Mouse (Mus musculus): ENCODE results near the gene Ptcd2. TPM values are rescaled to one million over a fixed set of nuclear protein-coding genes. Genes with fewer than 3 reads are reported as not detected.
A peak's percentile ranks its signal among the peaks of the same experiment; 100 is the strongest.
"Not testable (repeated sequence)": the region's sequence is repeated elsewhere in the genome, so short reads cannot be mapped to it uniquely, and the experiment has no call there.

Gene Ptcd2
- total RNA-seq, 2 experiments from 2014 or later = 34.8 to 35.8 TPM

GRCm38 (mm10) chr13:99363866-99364265, 19.4 kb upstream of the Ptcd2 start:
- DNase-seq (ENCODE audit: extremely low spot score in 1 of 2, low spot score in 2 of 2) = no peak
- intact Hi-C loops (cut with DNase I) = no loop called here

GRCm38 (mm10) chr13:99358921-99359320, 14.4 kb upstream of the Ptcd2 start:
- DNase-seq (ENCODE audit: extremely low spot score in 1 of 2, low spot score in 2 of 2) = peak in 1 of 2 experiments; percentile 7
- intact Hi-C loops (cut with DNase I) = loop anchor here (5.0 to 10.0 kb wide), 2 partner anchors 136 to 658 kb away; partner anchors contain the start of gene Mccc2

- peak in 1 of 2 experiments; percentile 28 for DNase-seq (ENCODE audit: extremely low spot score in 1 of 2, low spot score in 2 of 2)
- intact Hi-C loops (cut with DNase I) = loop anchor here (5.0 to 10.0 kb wide), 2 partner anchors 138 to 661 kb away; partner anchors contain the start of gene Mccc2
Observed at GRCm38 (mm10) chr13:99356428-99357265, 12.1 kb upstream of the Ptcd2 start.

DNA sequence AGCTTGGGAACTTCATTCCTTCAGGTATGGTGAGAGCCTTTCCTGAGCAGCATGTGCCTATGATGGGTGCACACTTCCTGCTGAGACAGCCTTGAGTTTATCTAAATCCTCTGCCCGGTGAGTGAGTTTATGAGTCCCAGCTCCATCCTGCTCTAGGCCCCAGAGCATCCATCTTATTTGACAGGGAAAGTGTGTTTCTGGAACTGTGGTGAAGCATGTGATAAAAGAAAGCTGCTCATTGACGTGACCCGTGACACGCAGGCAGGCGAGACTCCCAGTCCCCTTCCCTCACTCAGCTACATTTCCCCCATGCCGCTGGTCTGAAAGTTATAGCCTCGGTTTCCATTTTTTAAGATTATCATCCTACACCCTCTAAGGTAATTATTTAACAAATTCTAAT, 11.4 kb upstream of the Ptcd2 start:
- DNase-seq (ENCODE audit: extremely low spot score in 1 of 2, low spot score in 2 of 2) = peak in 1 of 2 experiments; percentile 7
- intact Hi-C loops (cut with DNase I) = loop anchor here (5.0 to 10.0 kb wide), 2 partner anchors 139 to 661 kb away; partner anchors contain the start of gene Mccc2

GRCm38 (mm10) chr13:99355072-99355471, 10.6 kb upstream of the Ptcd2 start:
- no peak for DNase-seq (ENCODE audit: extremely low spot score in 1 of 2, low spot score in 2 of 2)
- intact Hi-C loops (cut with DNase I) = loop anchor here (5.0 to 10.0 kb wide), 2 partner anchors 140 to 662 kb away; partner anchors contain the start of gene Mccc2

DNA sequence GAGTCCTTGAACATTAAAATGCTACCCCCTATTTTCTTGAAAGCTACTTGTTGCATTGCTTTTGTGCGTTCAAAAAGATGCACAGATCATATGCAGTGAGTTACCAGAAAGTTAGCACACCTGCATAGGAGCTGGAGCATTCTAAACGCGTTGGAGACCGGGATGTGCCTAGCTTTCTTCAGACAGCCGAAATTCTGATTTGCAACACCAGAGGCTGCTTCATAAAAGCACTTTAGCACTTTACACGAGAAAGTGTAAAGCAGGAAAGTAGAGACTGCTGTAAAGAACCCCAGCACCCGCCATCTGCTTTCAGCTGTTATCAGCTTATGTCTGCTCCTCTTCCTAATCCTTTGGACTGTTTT, 9.0 kb upstream of the Ptcd2 start:
- intact Hi-C loops (cut with DNase I) = loop anchor here (5.0 to 10.0 kb wide), 2 partner anchors 141 to 489 kb away; no protein-coding TSS in a partner anchor
- no peak for DNase-seq (ENCODE audit: extremely low spot score in 1 of 2, low spot score in 2 of 2)

GRCm38 (mm10) chr13:99352758-99353489, 8.4 kb upstream of the Ptcd2 start:
- intact Hi-C loops (cut with DNase I) = loop anchor here (5.0 to 10.0 kb wide), 2 partner anchors 142 to 489 kb away; no protein-coding TSS in a partner anchor
- peak; percentile 96 to 97 for DNase-seq (ENCODE audit: extremely low spot score in 1 of 2, low spot score in 2 of 2)

DNA sequence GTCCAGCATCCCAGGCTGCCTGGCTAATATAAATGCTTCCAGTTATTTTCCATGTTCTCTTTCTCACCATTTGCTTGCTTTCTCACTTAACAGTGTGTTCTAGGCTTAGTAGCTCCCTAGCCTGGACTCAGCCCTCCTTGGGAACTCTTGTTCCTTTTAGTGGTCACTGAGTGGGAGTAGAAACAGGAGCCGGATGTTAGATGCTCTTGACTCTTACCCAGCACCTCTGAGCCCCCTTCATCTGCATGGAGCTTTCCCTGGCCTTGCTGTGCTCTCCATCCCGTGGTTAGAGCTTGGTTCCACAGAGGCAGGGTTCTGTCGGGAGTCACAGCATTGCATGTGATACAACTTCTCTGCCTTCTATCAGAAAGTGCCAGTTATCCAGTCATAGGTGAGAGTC, 7.1 kb upstream of the Ptcd2 start:
- intact Hi-C loops (cut with DNase I) = loop anchor here (5.0 to 10.0 kb wide), 2 partner anchors 143 to 491 kb away; no protein-coding TSS in a partner anchor
- DNase-seq (ENCODE audit: extremely low spot score in 1 of 2, low spot score in 2 of 2) = no peak

DNA sequence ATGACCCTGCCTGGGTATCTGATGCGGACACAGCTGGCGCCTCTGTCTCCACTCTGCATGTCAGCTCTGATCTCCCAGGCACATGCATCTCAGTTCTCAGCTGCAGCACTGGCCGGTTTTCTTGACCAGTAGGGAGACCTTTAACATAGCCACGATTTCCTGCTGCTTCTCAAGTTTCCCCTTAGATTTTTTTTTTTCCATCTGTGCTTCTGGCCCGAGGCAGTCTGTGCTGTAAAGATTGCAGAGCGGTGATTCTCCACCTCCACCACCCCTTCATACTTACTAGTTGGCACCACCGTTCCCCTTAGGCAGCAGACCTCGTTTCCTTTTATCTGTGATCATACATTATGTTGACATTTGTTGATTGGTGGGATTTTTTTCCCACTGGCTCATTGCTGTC, 6.7 kb upstream of the Ptcd2 start:
- DNase-seq (ENCODE audit: extremely low spot score in 1 of 2, low spot score in 2 of 2) = no peak
- intact Hi-C loops (cut with DNase I) = loop anchor here (5.0 to 10.0 kb wide), 2 partner anchors 144 to 491 kb away; no protein-coding TSS in a partner anchor

- intact Hi-C loops (cut with DNase I) = loop anchor here (5.0 to 10.0 kb wide), 2 partner anchors 145 to 492 kb away; no protein-coding TSS in a partner anchor
- DNase-seq (ENCODE audit: extremely low spot score in 1 of 2, low spot score in 2 of 2) = no peak
Observed at GRCm38 (mm10) chr13:99350009-99350408, 5.5 kb upstream of the Ptcd2 start.

DNA sequence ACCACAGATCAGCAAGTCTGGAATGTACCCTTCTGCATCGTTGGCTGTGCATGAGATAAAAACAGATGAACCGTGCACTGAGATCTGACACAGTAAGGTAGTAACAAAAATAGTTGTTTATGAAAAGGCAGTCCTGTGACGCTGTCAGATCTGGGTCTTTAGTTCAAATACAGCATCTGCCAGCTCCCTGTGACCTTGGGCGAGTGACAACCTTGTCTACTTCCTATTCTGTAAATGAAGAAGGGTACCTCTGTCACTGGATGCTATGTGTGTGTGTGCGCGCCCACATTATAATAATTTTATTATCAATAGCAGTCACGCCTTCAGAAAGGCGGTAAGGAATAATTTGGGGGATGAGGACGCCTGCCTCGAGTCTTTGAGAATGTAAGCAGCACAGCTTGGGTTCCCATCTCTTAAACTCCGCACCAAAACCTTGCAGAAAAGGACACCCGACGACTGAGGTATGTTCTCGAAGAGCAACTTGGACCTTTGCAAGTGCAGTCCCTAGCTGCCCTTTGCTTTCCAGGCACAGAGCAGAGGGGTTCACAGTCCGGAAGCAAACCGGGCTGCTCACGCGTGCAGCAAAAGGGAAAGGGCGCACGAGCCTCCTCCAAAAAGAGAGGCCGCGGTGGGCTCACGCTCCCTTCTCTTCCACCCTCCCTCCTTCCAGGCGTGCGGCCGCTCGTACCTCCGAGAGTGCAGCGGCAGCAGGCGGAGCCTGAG, 468 bp downstream of the Ptcd2 start:
- no peak for DNase-seq (ENCODE audit: extremely low spot score in 1 of 2, low spot score in 2 of 2)
- intact Hi-C loops (cut with DNase I) = no loop called here

DNA sequence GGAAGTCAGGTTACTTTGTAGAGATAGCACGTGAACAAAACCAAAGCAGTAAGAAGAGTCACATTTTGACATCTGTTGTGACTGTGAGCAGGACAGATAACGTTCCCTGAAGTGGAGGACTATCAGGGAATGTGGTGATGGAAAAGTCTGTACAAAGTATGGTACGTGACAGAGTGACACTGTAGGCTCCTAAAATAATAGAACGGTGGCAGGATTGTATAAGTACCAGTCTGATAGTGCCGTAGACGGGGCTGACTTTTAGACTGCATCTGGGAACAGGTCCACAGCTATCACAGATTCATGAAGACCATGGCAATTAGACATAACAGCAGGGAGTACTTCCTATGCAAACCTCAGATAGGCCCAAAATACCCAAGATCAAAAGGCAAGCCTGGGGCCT, 3.0 kb downstream of the Ptcd2 start:
- intact Hi-C loops (cut with DNase I) = no loop called here
- DNase-seq (ENCODE audit: extremely low spot score in 1 of 2, low spot score in 2 of 2) = no peak

- intact Hi-C loops (cut with DNase I) = no loop called here
- DNase-seq (ENCODE audit: extremely low spot score in 1 of 2, low spot score in 2 of 2) = no peak
Observed at GRCm38 (mm10) chr13:99337510-99337909, 7.0 kb downstream of the Ptcd2 start.

- intact Hi-C loops (cut with DNase I) = loop anchor here (5.0 kb wide), 1 partner anchor 474 kb away; no protein-coding TSS in a partner anchor
- no peak for DNase-seq (ENCODE audit: extremely low spot score in 1 of 2, low spot score in 2 of 2)
Observed at GRCm38 (mm10) chr13:99331255-99331654, 13.2 kb downstream of the Ptcd2 start.

DNA sequence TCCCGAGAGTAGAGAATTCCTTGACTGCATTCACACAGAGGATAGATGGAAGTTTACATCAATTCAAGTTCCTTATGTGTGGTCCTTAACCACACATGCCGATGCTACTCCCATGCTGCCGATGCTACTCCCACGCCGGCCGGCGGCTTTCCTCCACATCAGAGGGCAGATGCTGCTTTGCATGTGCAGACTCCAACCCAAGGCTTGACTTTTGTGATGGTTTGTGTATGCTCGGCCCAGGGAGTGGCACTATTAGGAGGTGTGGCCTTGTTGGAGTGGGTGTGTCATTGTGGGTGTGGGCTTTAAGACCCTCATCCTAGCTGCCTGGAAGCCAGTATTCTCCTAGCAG, 20.2 kb downstream of the Ptcd2 start:
- intact Hi-C loops (cut with DNase I); DNase-seq (ENCODE audit: extremely low spot score in 1 of 2, low spot score in 2 of 2): not testable (repeated sequence)

GRCm38 (mm10) chr13:99323632-99324336, 20.7 kb downstream of the Ptcd2 start:
- intact Hi-C loops (cut with DNase I) = no loop called here
- no peak for DNase-seq (ENCODE audit: extremely low spot score in 1 of 2, low spot score in 2 of 2)

GRCm38 (mm10) chr13:99322915-99323314, 21.6 kb downstream of the Ptcd2 start:
- intact Hi-C loops (cut with DNase I); DNase-seq (ENCODE audit: extremely low spot score in 1 of 2, low spot score in 2 of 2): not testable (repeated sequence)

GRCm38 (mm10) chr13:99320453-99320852, 24.1 kb downstream of the Ptcd2 start:
- intact Hi-C loops (cut with DNase I) = no loop called here
- DNase-seq (ENCODE audit: extremely low spot score in 1 of 2, low spot score in 2 of 2) = no peak

Measured in left cerebral cortex, postnatal 10 days (tissue).